Mouse (Mus musculus) embryonic facial prominence, embryonic 11.5 days (tissue): Measurements from ENCODE around the gene Lbhd2. TPM values are rescaled to one million over a fixed set of nuclear protein-coding genes. Genes with fewer than 3 reads are reported as not detected.

Experiments
- ATAC-seq: fragments of 200-750 bp; cut with Nextera tagmentation; replicated peaks from 2 replicates; pipeline ENCODE4 v1.8.0; 2017; ENCODE audit warnings: low read depth; ENCODE audit not compliant: insufficient number of reproducible peaks, low FRiP score, low TSS enrichment
- DNase-seq: peaks from one replicate; pipeline ENCODE4 v3.0.0-alpha.2; 2015; ENCODE audit warnings: low spot score
- H3K27ac ChIP-seq: fragments of 300-500 bp; sonication (generic); replicated peaks from 2 replicates; pipeline ENCODE4 v1.5.1; 2014; ENCODE audit warnings: mild to moderate bottlenecking, low read depth, low read length, control low read depth
- H3K27me3 ChIP-seq: fragments of 300-500 bp; sonication (generic); 2 replicates; pipeline ENCODE4 v1.6.1; 2014; ENCODE audit warnings: mild to moderate bottlenecking, low read length, moderate library complexity, mixed read lengths; ENCODE audit not compliant: control insufficient read depth, insufficient read depth
- H3K36me3 ChIP-seq: fragments of 300-500 bp; sonication (generic); replicated peaks from 2 replicates; pipeline ENCODE4 v1.6.1; 2014; ENCODE audit warnings: low read depth, mild to moderate bottlenecking, low read length, moderate library complexity, mixed read lengths; ENCODE audit not compliant: control insufficient read depth, insufficient read depth
- H3K4me1 ChIP-seq: fragments of 300-500 bp; sonication (generic); 2 replicates; pipeline ENCODE4 v1.6.1; 2014; ENCODE audit warnings: low read length, mixed read lengths; ENCODE audit not compliant: control insufficient read depth, insufficient read depth
- H3K4me2 ChIP-seq: fragments of 300-500 bp; sonication (generic); 2 replicates; pipeline ENCODE4 v1.6.1; 2014; ENCODE audit warnings: low read depth, mild to moderate bottlenecking, control low read depth, low read length, moderate library complexity
- H3K4me3 ChIP-seq: fragments of 300-500 bp; sonication (generic); 2 replicates; pipeline ENCODE4 v1.5.1; 2014; ENCODE audit warnings: low read depth, low read length, control low read depth
- H3K9ac ChIP-seq: fragments of 300-500 bp; sonication (generic); replicated peaks from 2 replicates; pipeline ENCODE4 v1.6.1; 2014; ENCODE audit warnings: mild to moderate bottlenecking, control low read depth, low read length
- H3K9me3 ChIP-seq: fragments of 300-500 bp; sonication (generic); replicated peaks from 2 replicates; pipeline ENCODE4 v1.6.1; 2016; ENCODE audit warnings: mild to moderate bottlenecking, low read length, inconsistent platforms, mixed read lengths; ENCODE audit not compliant: control insufficient read depth
- WGBS: fragments of 180-500 bp; shearing (Covaris S2); extraction: QIAGEN DNeasy Blood & Tissue Kit; methylation state at CpG from one replicate; pipeline ENCODE4 v1.1.7; 2014; 5-methylcytosine and 5-hydroxymethylcytosine counted together
- polyA plus RNA-seq: library from polyadenylated mRNA; unstranded; fragments of >200 nt; fragmentation: Nextera tagmentation; extraction: Ambion mirVana; gene quantifications from 2 replicates; pipeline ENCODE4 v1.2.1, GENCODE M21; 2014

Lbhd2 gene
- polyA plus RNA-seq, 1 experiment from 2014 or later = not detected

DNA sequence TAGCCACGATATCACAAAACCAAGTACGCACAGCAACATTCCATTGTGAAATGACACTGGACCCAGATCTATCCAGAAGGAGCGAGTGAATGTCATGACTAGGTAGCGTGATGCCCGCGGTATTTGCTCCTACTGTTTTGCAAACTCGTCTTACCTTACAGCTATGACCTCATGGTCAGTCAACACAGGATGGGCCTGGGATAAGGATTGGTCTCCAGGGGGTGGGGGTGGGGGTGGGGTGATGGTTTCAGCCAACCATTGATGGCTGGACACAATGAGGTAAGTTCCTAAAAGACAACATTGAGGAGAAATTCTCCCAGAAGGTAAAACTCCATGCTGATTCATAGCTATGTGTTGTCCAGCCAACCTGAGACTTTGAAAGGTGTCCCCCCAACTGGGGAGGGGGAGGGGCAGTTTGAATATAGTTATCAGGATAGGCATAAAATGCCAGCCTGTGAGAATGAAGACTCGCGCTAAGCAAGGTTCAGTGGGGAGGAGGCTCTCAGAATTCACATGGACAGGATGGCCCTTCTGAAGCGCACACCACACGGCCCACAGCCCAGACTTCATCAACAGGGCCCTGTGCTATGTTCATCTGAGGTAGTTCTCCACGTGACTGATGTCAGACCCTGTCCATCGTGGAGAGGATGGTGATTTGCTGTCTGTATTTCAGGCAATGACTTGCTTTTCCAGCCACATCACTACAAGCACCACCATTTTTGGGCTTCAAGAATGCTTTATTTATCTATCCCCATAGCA lies 20.5 kb upstream of the Lbhd2 start:
- H3K36me3 ChIP-seq = no peaks in the 10 kb centered on the region
- no peaks in the 10 kb centered on the region for H3K27me3 ChIP-seq
- no peak overlapping the region for H3K27ac ChIP-seq
- WGBS = 88% methylated on average over 13 of the region's 13 CpGs
- no peaks in the 10 kb centered on the region for H3K4me1 ChIP-seq
- DNase-seq (no peak), ATAC-seq (no peak)
- no peak overlapping the region for H3K9ac ChIP-seq
- H3K9me3 ChIP-seq = no peaks in the 10 kb centered on the region
- no peak overlapping the region for H3K4me3 ChIP-seq
- H3K4me2 ChIP-seq = no peak overlapping the region

DNA sequence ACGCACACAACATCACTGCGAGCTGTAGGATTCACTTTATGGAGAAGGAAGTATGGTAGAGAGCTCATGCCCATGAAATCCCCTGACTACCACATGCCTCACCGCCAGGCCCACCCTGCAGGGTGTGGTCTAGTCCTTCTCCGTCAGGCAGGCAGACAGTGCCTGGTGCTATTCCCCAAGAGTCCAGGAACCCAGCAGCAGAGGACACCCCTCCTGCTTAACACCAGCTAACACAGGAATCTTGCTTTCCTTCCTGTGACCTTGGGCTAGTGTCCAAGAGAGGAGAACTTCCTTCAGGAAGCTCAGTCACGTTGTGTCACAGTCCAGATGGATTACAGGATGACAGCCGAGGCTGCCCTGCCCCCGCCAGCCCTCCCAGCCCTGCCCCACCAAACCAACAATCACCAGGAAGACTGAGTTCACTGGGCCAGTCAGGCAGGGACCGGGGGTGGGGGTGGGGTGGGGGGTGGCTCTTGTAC lies 19.9 kb upstream of the Lbhd2 start:
- H3K27ac ChIP-seq = no peak overlapping the region
- no peak overlapping the region for H3K9ac ChIP-seq
- no peaks in the 10 kb centered on the region for H3K4me1 ChIP-seq
- no peaks in the 10 kb centered on the region for H3K9me3 ChIP-seq
- H3K27me3 ChIP-seq = no peaks in the 10 kb centered on the region
- H3K4me3 ChIP-seq = no peak overlapping the region
- no peak for ATAC-seq
- WGBS = 55% methylated on average over 8 of the region's 8 CpGs
- no peaks in the 10 kb centered on the region for H3K36me3 ChIP-seq
- no peak for DNase-seq
- H3K4me2 ChIP-seq = no peak overlapping the region

DNA sequence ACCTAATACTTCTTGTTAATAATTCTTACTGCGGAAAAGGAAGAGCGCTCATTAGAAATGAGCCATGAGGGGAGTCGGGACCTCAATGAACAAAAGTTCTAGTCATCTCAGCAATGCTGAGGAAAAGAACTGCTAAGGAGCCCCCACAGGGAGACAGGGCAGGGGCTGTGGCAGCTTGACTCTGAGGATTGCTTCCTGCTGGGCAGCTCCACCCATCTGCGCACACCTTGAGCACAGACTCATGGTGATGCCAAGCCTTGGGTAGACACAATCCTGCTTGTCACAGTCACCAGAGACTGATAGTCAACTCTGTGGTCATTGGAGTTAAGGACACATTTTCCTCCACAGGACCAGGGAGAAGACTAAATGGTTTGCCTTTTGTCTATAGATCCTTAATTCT lies 19.5 kb upstream of the Lbhd2 start:
- H3K4me3 ChIP-seq = no peak overlapping the region
- no peaks in the 10 kb centered on the region for H3K9me3 ChIP-seq
- no peaks in the 10 kb centered on the region for H3K27me3 ChIP-seq
- DNase-seq (no peak), ATAC-seq (no peak)
- H3K4me2 ChIP-seq = no peak overlapping the region
- no peaks in the 10 kb centered on the region for H3K4me1 ChIP-seq
- H3K36me3 ChIP-seq = no peaks in the 10 kb centered on the region
- H3K9ac ChIP-seq = no peak overlapping the region
- WGBS = 80% methylated on average over 4 of the region's 4 CpGs
- no peak overlapping the region for H3K27ac ChIP-seq

DNA sequence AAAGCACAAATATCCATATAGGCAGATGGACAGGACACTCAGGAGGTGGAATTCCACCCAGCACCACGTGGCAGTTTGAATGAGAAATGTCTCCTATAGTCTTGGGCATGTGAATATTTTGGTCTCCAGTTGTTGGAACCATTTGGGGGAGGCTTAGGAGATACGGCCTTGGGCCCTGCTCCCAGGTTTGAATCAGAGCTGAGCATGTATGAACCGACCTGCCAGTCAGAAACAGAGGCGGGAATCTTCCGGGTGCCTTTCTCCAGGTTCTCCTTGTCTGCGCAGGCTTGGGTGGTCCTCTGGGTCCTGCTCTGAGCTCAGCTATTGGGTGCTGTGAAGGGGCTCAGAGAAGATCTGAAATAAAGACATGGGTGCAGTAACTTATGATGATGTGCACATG lies 12.6 kb upstream of the Lbhd2 start:
- 82% methylated on average over 6 of the region's 6 CpGs for WGBS
- no peaks in the 10 kb centered on the region for H3K36me3 ChIP-seq
- no peak overlapping the region for H3K9ac ChIP-seq
- no peak overlapping the region for H3K27ac ChIP-seq
- H3K4me3 ChIP-seq = no peak overlapping the region
- no peaks in the 10 kb centered on the region for H3K4me1 ChIP-seq
- H3K27me3 ChIP-seq = no peaks in the 10 kb centered on the region
- H3K4me2 ChIP-seq = no peak overlapping the region
- DNase-seq (no peak), ATAC-seq (no peak)
- H3K9me3 ChIP-seq = no peaks in the 10 kb centered on the region

DNA sequence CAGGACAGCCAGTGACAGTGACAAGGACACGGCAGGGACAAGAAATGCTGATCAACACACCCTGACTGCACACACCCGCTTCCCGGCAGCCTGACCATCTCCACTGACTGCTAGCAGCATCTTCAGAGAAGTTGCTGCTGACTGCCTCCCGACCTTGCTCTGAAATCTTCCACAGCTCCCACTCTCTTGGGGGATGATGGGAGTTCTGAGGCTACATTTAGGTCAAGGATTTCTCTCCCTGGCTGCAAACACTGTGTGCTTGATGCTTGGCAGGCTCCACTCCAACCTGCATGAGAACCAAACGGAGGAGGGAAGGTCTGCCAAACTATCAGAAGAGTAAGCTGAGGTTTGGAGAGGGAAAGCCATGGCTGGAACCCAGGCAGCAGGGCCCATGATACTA lies 9.6 kb upstream of the Lbhd2 start:
- DNase-seq (no peak), ATAC-seq (no peak)
- peaks cover 2% of the 10 kb centered on the region; the same call in 1 of the 2 replicates for H3K27me3 ChIP-seq
- 73% methylated on average over 5 of the region's 5 CpGs for WGBS
- no peak overlapping the region for H3K4me3 ChIP-seq
- H3K4me1 ChIP-seq = no peaks in the 10 kb centered on the region
- H3K4me2 ChIP-seq = no peak overlapping the region
- H3K9me3 ChIP-seq = no peaks in the 10 kb centered on the region
- no peaks in the 10 kb centered on the region for H3K36me3 ChIP-seq
- H3K27ac ChIP-seq = no peak overlapping the region
- no peak overlapping the region for H3K9ac ChIP-seq

DNA sequence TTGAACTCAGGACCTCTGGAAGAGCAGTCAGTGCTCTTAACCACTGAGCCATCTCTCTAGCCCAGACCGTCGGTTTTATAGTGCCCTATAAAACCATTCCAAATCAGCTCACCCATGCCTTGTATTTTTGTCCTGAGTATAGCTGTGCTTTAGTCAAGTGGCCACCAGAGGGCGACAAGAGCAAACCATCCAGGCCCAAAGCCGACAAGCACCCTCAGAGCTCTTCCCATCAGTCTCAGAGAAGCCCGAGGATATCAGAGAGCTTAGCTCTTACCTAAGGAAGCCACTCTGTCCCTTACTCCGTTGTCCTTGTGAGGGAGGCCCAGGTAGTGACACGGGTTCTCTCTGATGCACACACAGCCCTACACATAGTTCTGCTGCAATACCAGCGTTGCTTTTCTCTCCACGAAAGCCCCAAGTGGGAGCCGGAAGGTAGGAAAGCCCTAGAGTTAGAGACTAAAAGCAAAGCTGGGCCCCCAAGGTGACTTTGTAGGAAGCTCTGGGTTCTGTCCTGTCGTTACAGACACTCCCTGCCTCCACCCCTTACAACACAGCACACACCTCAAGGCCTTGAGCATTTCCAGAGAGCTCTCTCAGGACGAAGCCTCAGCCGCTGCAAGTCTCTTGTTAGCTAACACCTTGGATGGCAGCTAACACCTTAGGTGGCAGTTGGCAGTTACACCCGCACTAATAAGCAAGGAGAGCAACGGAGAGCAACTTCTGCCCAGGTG lies 5.0 kb upstream of the Lbhd2 start:
- DNase-seq = peak; percentile 87
- no peak overlapping the region for H3K27ac ChIP-seq
- no peak overlapping the region for H3K9ac ChIP-seq
- no peaks in the 10 kb centered on the region for H3K9me3 ChIP-seq
- H3K36me3 ChIP-seq = no peaks in the 10 kb centered on the region
- no peak overlapping the region for H3K4me3 ChIP-seq
- WGBS = 19% methylated on average over 15 of the region's 15 CpGs
- H3K4me2 ChIP-seq = no peak overlapping the region
- ATAC-seq = 0 out of 2 replicates have a peak, but pooled peaks have one; percentile 40
- H3K4me1 ChIP-seq = no peaks in the 10 kb centered on the region
- peaks cover 8% of the 10 kb centered on the region for H3K27me3 ChIP-seq

DNA sequence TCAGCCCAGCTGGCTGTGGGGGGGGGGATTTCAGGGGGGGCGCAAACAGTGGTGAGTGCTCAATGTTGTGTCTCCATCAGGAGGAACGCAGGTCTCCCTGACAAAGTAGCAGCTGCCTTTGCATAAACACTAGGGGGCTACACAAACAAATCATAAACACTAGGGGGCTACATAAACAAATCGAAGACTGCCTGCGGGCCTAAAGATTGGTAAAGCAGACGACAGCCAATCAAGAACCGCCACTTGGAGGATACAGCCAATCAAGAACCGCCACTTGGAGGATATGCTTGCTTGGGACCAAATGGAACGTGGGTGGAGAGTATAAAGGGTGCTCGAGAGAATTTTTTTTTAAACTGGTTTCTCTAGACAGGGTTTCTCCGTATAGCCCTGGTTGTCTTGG lies 1.7 kb upstream of the Lbhd2 start:
- Histone ChIP-seq H3K4me1 (no peaks in the 10 kb centered on the region), H3K4me3 (no peak overlapping the region), H3K9ac (no peak overlapping the region), H3K9me3 (no peaks in the 10 kb centered on the region), H3K27ac (no peak overlapping the region), H3K27me3 (peaks cover 22% of the 10 kb centered on the region), H3K4me2 (no peak overlapping the region), H3K36me3 (no peaks in the 10 kb centered on the region)
- no peak for DNase-seq
- ATAC-seq = no peak
- WGBS = 60% methylated on average over 10 of the region's 10 CpGs

DNA sequence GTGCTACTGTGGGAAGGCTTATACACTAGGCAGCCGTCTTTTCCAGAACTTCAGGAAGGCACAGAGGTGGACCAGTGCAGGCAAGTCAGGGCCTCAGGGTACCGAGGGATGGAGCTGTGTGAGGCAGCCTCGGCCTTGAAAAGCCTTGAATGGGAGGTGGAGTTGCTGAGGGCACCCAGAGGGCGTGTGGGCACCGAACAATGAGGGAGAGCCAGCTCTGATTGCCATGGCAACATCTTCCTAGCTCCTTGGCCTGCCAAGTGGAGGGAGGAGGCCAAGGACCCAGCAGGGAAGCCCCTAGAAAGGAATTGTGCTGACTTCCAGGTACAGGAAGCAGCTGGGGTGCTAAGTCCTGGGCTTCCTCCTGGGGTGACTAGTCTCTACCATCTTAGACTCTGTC lies 3.0 kb downstream of the Lbhd2 start:
- DNase-seq (no peak), ATAC-seq (no peak)
- Histone ChIP-seq H3K36me3 (no peaks in the 10 kb centered on the region), H3K4me2 (no peak overlapping the region), H3K9ac (no peak overlapping the region), H3K27me3 (peaks cover 20% of the 10 kb centered on the region), H3K4me1 (peaks cover 6% of the 10 kb centered on the region), H3K4me3 (no peak overlapping the region), H3K27ac (no peak overlapping the region), H3K9me3 (no peaks in the 10 kb centered on the region)
- 23% methylated on average over 5 of the region's 5 CpGs for WGBS
